Mouse (Mus musculus) heart, postnatal 0 days (tissue): Measurements from ENCODE around the gene Znhit3. TPM values are rescaled to one million over a fixed set of nuclear protein-coding genes. Genes with fewer than 3 reads are reported as not detected.

Source experiments
- ATAC-seq: fragments of 200-750 bp; cut with Nextera tagmentation; 2 replicates; pipeline ENCODE4 v1.8.0; 2017; ENCODE audit warnings: low read depth, moderate number of reproducible peaks, moderate library complexity; ENCODE audit not compliant: insufficient read depth
- DNase-seq: peaks from one replicate; pipeline ENCODE4 v3.0.0-alpha.2; 2016; ENCODE audit warnings: low spot score
- H3K27ac ChIP-seq: fragments of 300-500 bp; sonication (generic); 2 replicates; pipeline ENCODE4 v1.5.1; 2014; ENCODE audit warnings: low read depth, mild to moderate bottlenecking
- H3K27me3 ChIP-seq: fragments of 300-500 bp; sonication (generic); 2 replicates; pipeline ENCODE4 v1.6.1; 2014; ENCODE audit warnings: low read length, mixed read lengths; ENCODE audit not compliant: control insufficient read depth, insufficient read depth
- H3K36me3 ChIP-seq: fragments of 300-500 bp; sonication (generic); replicated peaks from 2 replicates; pipeline ENCODE4 v1.6.1; 2014; ENCODE audit warnings: low read length, mixed read lengths; ENCODE audit not compliant: control insufficient read depth, insufficient read depth
- H3K4me1 ChIP-seq: fragments of 300-500 bp; sonication (generic); 2 replicates; pipeline ENCODE4 v1.6.1; 2014; ENCODE audit warnings: antibody characterized with exemption; ENCODE audit not compliant: control insufficient read depth, insufficient read depth
- H3K4me2 ChIP-seq: fragments of 300-500 bp; sonication (generic); 2 replicates; pipeline ENCODE4 v1.6.1; 2014; ENCODE audit warnings: low read depth, mild to moderate bottlenecking, low read length, moderate library complexity
- H3K4me3 ChIP-seq: fragments of 300-500 bp; sonication (generic); 2 replicates; pipeline ENCODE4 v1.5.1; 2014; ENCODE audit warnings: low read depth, low read length
- H3K9ac ChIP-seq: fragments of 300-500 bp; sonication (generic); replicated peaks from 2 replicates; pipeline ENCODE4 v1.6.1; 2014; ENCODE audit warnings: low read depth, low read length, mixed read lengths
- H3K9me3 ChIP-seq: fragments of 300-500 bp; sonication (generic); replicated peaks from 2 replicates; pipeline ENCODE4 v1.6.1; 2016; ENCODE audit warnings: low read length; ENCODE audit not compliant: control insufficient read depth
- CTCF ChIP-seq: IDR thresholded peaks from 2 replicates; pipeline ENCODE4 v1.5.1; 2016; ENCODE audit warnings: antibody characterized with exemption, control low read depth, low read depth
- EP300 ChIP-seq: IDR thresholded peaks from 2 replicates; pipeline ENCODE4 v1.6.1; 2016; ENCODE audit warnings: antibody characterized with exemption, low read depth
- WGBS: fragments of 180-500 bp; shearing (Covaris S2); extraction: QIAGEN DNeasy Blood & Tissue Kit; methylation state at CpG from one replicate; pipeline ENCODE4 v1.1.7; 2014; 5-methylcytosine and 5-hydroxymethylcytosine counted together
- polyA plus RNA-seq: library from polyadenylated mRNA; unstranded; fragments of >200 nt; fragmentation: Nextera tagmentation; extraction: Ambion mirVana; gene quantifications from 2 replicates; pipeline ENCODE4 v1.2.1, GENCODE M21; 2015
- total RNA-seq: library from RNA; depleted of rRNA; stranded (reverse); fragments of >200 nt; gene quantifications from 2 replicates; pipeline ENCODE4 v1.2.3, GENCODE M21; 2014; ENCODE audit warnings: low replicate concordance; rRNA removed

The Znhit3 gene
- total RNA-seq, result 21.1 and 31.0 TPM in 2 replicates
- polyA plus RNA-seq, result 27.5 and 29.6 TPM in 2 replicates

DNA sequence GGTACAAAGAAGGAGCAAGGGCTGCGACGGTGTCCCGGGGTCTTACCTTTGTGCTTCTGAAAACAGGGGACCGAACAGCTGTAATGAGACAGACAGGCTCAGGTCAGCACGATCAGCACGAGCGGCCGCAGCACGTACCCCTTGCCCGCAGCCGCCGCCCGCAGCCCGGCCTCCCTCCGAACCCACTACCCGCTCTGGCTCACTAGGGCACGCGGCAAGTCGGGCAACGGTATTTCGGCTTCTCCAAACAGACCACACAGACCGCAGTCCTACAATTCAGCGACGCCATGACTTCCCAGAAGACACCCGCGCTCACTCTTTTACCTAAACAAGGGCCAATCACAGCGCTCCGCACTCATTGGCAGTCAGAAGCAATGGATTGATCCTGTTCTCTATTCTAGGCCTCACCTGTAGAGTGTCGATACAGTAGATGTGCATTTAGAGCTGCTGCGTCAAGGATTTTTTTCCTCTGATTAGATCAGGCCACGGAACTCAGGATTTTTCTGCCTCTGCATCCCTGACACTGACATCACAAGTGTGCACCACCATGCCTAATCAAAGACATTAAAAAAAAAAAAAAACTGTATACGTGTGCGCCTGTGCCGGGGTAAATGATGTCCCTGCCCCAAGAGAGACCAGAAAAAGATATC, at the start of gene Znhit3:
Znhit3 (minus strand) TSS at position 314 of the 650 bp plus-strand sequence.
- H3K27me3 ChIP-seq, result no peaks in the 10 kb centered on the region
- H3K9me3 ChIP-seq, result no peaks in the 10 kb centered on the region
- DNase-seq, result peak; percentile 94
- ATAC-seq, result peak; percentile 89
- H3K4me3 ChIP-seq, result peak within 1 kb of the TSS; percentile 86
- 0 out of 2 replicates have a peak, but pooled peaks cover 10% of the 10 kb centered on the region for H3K4me1 ChIP-seq
- H3K9ac ChIP-seq, result peak within 1 kb of the TSS; percentile 78
- H3K4me2 ChIP-seq, result peak within 1 kb of the TSS; percentile 91
- 5% methylated on average over 34 of the region's 34 CpGs for WGBS
- peaks cover 20% of the 10 kb centered on the region for H3K36me3 ChIP-seq
- TF ChIP-seq EP300, result no peak
- no peak for TF ChIP-seq CTCF
- 0 out of 2 replicates have a peak within 1 kb of the TSS, but pooled peaks have one; percentile 15 for H3K27ac ChIP-seq

GRCm38 (mm10) chr11:84963556-84963955, 47.4 kb upstream of the Znhit3 start:
- Histone ChIP-seq H3K9me3 (no peaks in the 10 kb centered on the region), H3K36me3 (no peaks in the 10 kb centered on the region), H3K4me3 (no peak overlapping the region), H3K27me3 (peaks cover 14% of the 10 kb centered on the region), H3K27ac (no peak overlapping the region), H3K9ac (no peak overlapping the region), H3K4me1 (peaks cover 8% of the 10 kb centered on the region), H3K4me2 (no peak overlapping the region)
- DNase-seq, result no peak
- TF ChIP-seq CTCF, result no peak
- TF ChIP-seq EP300, result no peak
- 75% methylated on average over 3 of the region's 3 CpGs for WGBS
- ATAC-seq, result no peak

- no peaks in the 10 kb centered on the region for H3K9me3 ChIP-seq
- WGBS, result 80% methylated on average over 4 of the region's 4 CpGs
- no peak overlapping the region for H3K4me2 ChIP-seq
- H3K4me3 ChIP-seq, result no peak overlapping the region
- no peak overlapping the region for H3K27ac ChIP-seq
- TF ChIP-seq CTCF, result no peak
- H3K27me3 ChIP-seq, result peaks cover 24% of the 10 kb centered on the region
- no peak overlapping the region for H3K9ac ChIP-seq
- no peaks in the 10 kb centered on the region for H3K36me3 ChIP-seq
- ATAC-seq (no peak), DNase-seq (no peak)
- peaks cover 8% of the 10 kb centered on the region for H3K4me1 ChIP-seq
Observed at GRCm38 (mm10) chr11:84962536-84962935, 46.4 kb upstream of the Znhit3 start.

GRCm38 (mm10) chr11:84961571-84961970, 45.4 kb upstream of the Znhit3 start:
- Histone ChIP-seq H3K4me3 (no peak overlapping the region), H3K36me3 (no peaks in the 10 kb centered on the region), H3K27ac (no peak overlapping the region), H3K9me3 (no peaks in the 10 kb centered on the region), H3K9ac (no peak overlapping the region), H3K4me2 (no peak overlapping the region), H3K27me3 (peaks cover 34% of the 10 kb centered on the region), H3K4me1 (peaks cover 8% of the 10 kb centered on the region)
- 85% methylated on average over 4 of the region's 4 CpGs for WGBS
- TF ChIP-seq EP300 (no peak), CTCF (no peak)
- ATAC-seq (no peak), DNase-seq (no peak)

- H3K4me3 ChIP-seq, result no peak overlapping the region
- H3K4me1 ChIP-seq, result peaks cover 8% of the 10 kb centered on the region
- no peak overlapping the region for H3K9ac ChIP-seq
- peaks cover 40% of the 10 kb centered on the region for H3K27me3 ChIP-seq
- no peak overlapping the region for H3K27ac ChIP-seq
- ATAC-seq, result no peak
- TF ChIP-seq EP300, result no peak
- TF ChIP-seq CTCF, result no peak
- H3K4me2 ChIP-seq, result no peak overlapping the region
- WGBS, result 48% methylated on average over 6 of the region's 6 CpGs
- H3K36me3 ChIP-seq, result no peaks in the 10 kb centered on the region
- H3K9me3 ChIP-seq, result no peaks in the 10 kb centered on the region
- DNase-seq, result no peak
Observed at GRCm38 (mm10) chr11:84960780-84961179, 44.6 kb upstream of the Znhit3 start.

GRCm38 (mm10) chr11:84960291-84960690, 44.1 kb upstream of the Znhit3 start:
- peak overlapping the region; percentile 62 for H3K27ac ChIP-seq
- DNase-seq, result no peak
- H3K4me1 ChIP-seq, result peaks cover 8% of the 10 kb centered on the region
- ATAC-seq, result 0 out of 2 replicates have a peak, but pooled peaks have one; percentile 4
- peaks cover 40% of the 10 kb centered on the region for H3K27me3 ChIP-seq
- H3K9me3 ChIP-seq, result no peaks in the 10 kb centered on the region
- H3K36me3 ChIP-seq, result no peaks in the 10 kb centered on the region
- H3K4me3 ChIP-seq, result no peak overlapping the region
- H3K9ac ChIP-seq, result no peak overlapping the region
- peak overlapping the region; percentile 28; the same call in 1 of the 2 replicates for H3K4me2 ChIP-seq
- WGBS, result 41% methylated on average over 3 of the region's 3 CpGs
- TF ChIP-seq CTCF, result no peak
- TF ChIP-seq EP300, result no peak
